In genomic region chr5:66968925-66969711, GRCm38 (mm10) we compare ENCODE assay signal across 9 mouse cellular contexts.
A peak's percentile ranks its signal among the peaks of the same experiment; 100 is the strongest.
DNase-seq lines count a peak whose midpoint lies in the region; ATAC-seq lines count a peak whose summit lies in the region.
"Had no signal": no experiment of that assay in that cellular context is flagged by ENCODE, and none has a peak within 500 bp of the region (broad histone marks: within the 10 kb centered on the region; RNA-seq: fewer than 3 reads in every experiment).

No protein-coding gene starts in this region.

- no peaks in the 10 kb centered on the region for H3K9me3 ChIP-seq in embryonic facial prominence, embryonic 14.5 days (ENCODE audit: control insufficient read depth, low read length)
- H3K9me3 ChIP-seq in hindbrain, embryonic 16.5 days (ENCODE audit: control insufficient read depth, low read length), result no peaks in the 10 kb centered on the region

- H3K4me2 ChIP-seq in embryonic facial prominence, embryonic 14.5 days (ENCODE audit: low read depth, low read length), result peak overlapping the region; percentile 57
- peak overlapping the region; percentile 58 for H3K4me2 ChIP-seq in hindbrain, embryonic 16.5 days (ENCODE audit: low read length)

- H3K4me1 ChIP-seq in embryonic facial prominence, embryonic 14.5 days (ENCODE audit: control insufficient read depth, insufficient read depth, low read length), result peaks cover 38% of the 10 kb centered on the region
- peaks cover 19% of the 10 kb centered on the region for H3K4me1 ChIP-seq in hindbrain, embryonic 16.5 days (ENCODE audit: control insufficient read depth, insufficient read depth, low read depth, low read length)

- H3K9ac ChIP-seq in embryonic facial prominence, embryonic 14.5 days (ENCODE audit: low read depth, low read length), result peak overlapping the region; percentile 57
- H3K9ac ChIP-seq in hindbrain, embryonic 16.5 days (ENCODE audit: low read depth, low read length), result peak overlapping the region; percentile 51
- H3K9ac ChIP-seq: liver, embryonic 14.5 days had no signal

- peak overlapping the region; percentile 40 for H3K4me3 ChIP-seq in embryonic facial prominence, embryonic 14.5 days (ENCODE audit: low read depth, low read length)
- H3K4me3 ChIP-seq in hindbrain, embryonic 16.5 days (ENCODE audit: low read length), result peak overlapping the region; percentile 15

- no peaks in the 10 kb centered on the region for H3K27me3 ChIP-seq in embryonic facial prominence, embryonic 14.5 days (replicated peaks; ENCODE audit: control insufficient read depth, insufficient read depth, low read length)
- H3K27me3 ChIP-seq in hindbrain, embryonic 16.5 days (replicated peaks; ENCODE audit: control insufficient read depth, insufficient read depth, low read length), result no peaks in the 10 kb centered on the region

- no peaks in the 10 kb centered on the region for H3K36me3 ChIP-seq in embryonic facial prominence, embryonic 14.5 days (ENCODE audit: control insufficient read depth, insufficient read depth, low read length)
- H3K36me3 ChIP-seq in hindbrain, embryonic 16.5 days (ENCODE audit: control insufficient read depth, insufficient read depth, low read length), result no peaks in the 10 kb centered on the region

- ATAC-seq in embryonic facial prominence, embryonic 14.5 days (ENCODE audit: low read depth), result 0 out of 2 replicates have a peak, but pooled peaks have one; percentile 27
- ATAC-seq in hindbrain, embryonic 16.5 days, result 0 out of 2 replicates have a peak, but pooled peaks have one; percentile 15

- peak; percentile 28 for DNase-seq in kidney, adult 11 months
- DNase-seq in kidney, postnatal 10 days, result no peak
- DNase-seq in embryonic facial prominence, embryonic 14.5 days (ENCODE audit: low spot score), result peak; percentile 31
- DNase-seq in neural tube, embryonic 10.5 days (ENCODE audit: extremely low spot score, low spot score), result peak; percentile 43
- DNase-seq in gastrocnemius, postnatal 36 days, result no peak
- no peak for DNase-seq in gastrocnemius, postnatal 10 days
- no peak for DNase-seq in B cell, adult 2 months

- H3K27ac ChIP-seq in embryonic facial prominence, embryonic 14.5 days (replicated peaks; ENCODE audit: low read depth, low read length), result peak overlapping the region; percentile 85
- H3K27ac ChIP-seq in hindbrain, embryonic 16.5 days (ENCODE audit: low read depth, low read length), result peak overlapping the region; percentile 20; the same call in 1 of the 2 replicates
- H3K27ac ChIP-seq: liver, embryonic 14.5 days had no signal

- WGBS in embryonic facial prominence, embryonic 14.5 days, result 26% methylated on average over 19 of the region's 19 CpGs
- WGBS in hindbrain, embryonic 16.5 days, result 45% methylated on average over 19 of the region's 19 CpGs

- intact Hi-C loops in gastrocnemius, postnatal 36 days (cut with DNase I), result no loop called here

Comparison
In these comparisons a context has a peak if more than half of its experiments do, and no peak if none do; other contexts are left out.
1. DNase-seq: peak in kidney, adult 11 months (single experiment), embryonic facial prominence, embryonic 14.5 days (single experiment) and neural tube, embryonic 10.5 days (single experiment); none in kidney, postnatal 10 days (single experiment), gastrocnemius, postnatal 36 days (0 of 2), gastrocnemius, postnatal 10 days (single experiment) and B cell, adult 2 months (0 of 2).